Mouse (Mus musculus) layer of hippocampus, adult 2 months (tissue): ENCODE data around the gene Slc38a6. TPM values are rescaled to one million over a fixed set of nuclear protein-coding genes. Genes with fewer than 3 reads are reported as not detected.

Experiments used
- DNase-seq, 2 experiments: peaks; one replicate each; pipeline ENCODE4 v3.0.0; 2022; ENCODE audit warnings: low spot score in 2 of 2
- H3K27ac ChIP-seq: fragments of 200-600 bp; 2 replicates; pipeline ENCODE4 v1.8.1; 2022
- H3K4me3 ChIP-seq: fragments of 200-600 bp; 2 replicates; pipeline ENCODE4 v1.8.1; 2022; ENCODE audit warnings: mild to moderate bottlenecking
- CTCF ChIP-seq: fragments of 200-600 bp; conservative IDR thresholded peaks from 2 replicates; pipeline ENCODE4 v1.8.1; 2022; ENCODE audit warnings: antibody characterized with exemption, mild to moderate bottlenecking, moderate library complexity
- long read RNA-seq, 2 experiments: library from polyadenylated mRNA; stranded (forward); transcript quantifications; one replicate each; pipeline ENCODE4 v2.0.0; 2021; ENCODE audit warnings: borderline mapping rate in 2 of 2
- total RNA-seq, 2 experiments: library from RNA; stranded (reverse); gene quantifications; 2 replicates each; pipeline ENCODE4 v1.2.3; 2021

Gene Slc38a6
- total RNA-seq: 10 to 100 TPM; 14.2 to 18.2 TPM
- long read RNA-seq, experiment 1, partial matches to known transcripts: 0 of 1 reads
- long read RNA-seq, experiment 1, other reads (novel, unspliced or antisense): 1 of 1 reads
- long read RNA-seq, experiment 2, partial matches to known transcripts: 0 of 1 reads
- long read RNA-seq, experiment 2, other reads (novel, unspliced or antisense): 1 of 1 reads

DNA sequence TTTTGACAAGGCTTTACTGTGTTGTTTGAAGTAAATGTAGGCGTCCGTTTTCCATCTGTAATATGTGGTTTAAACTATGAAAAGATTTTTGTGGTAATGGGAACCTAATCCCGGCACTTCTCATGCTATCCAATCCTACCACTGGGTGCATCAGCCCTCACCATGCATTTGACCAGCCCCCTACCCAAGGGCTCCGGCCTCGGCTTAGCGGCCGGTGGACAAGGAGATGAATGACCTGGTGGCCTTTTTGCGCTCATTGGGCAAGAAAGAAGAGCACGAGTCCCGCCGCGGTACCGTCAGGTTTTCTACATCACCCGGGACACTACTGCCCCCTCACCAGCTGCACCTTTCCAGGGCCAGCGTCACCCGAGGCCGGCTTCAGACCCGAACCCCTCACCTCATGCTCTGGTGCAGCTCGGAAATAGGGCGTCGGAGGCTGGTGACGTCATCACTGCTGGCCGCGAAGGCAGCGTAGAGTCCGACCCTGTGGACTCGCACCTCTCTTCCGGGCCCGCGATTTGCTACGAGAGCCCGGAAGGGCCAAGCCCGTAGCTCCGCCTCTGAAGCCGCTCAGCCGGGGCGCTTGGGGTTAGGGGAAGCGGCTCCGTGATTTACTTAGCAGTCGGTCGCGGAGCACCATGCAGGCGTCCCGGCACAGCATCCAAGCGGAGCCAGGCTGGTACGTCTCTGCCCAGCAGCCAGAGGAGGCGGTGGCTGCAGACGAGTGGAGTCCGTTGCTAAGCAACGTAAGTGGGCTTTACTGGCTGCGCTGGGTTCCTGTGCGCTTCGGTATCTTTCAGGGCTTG lies at the start of gene Slc38a6, which contains the start of gene Trmt5:
Slc38a6 (plus strand) TSS at position 493 of the 806 bp plus-strand sequence.
Trmt5 (minus strand) TSS at position 424 of the 806 bp plus-strand sequence.
- peak; percentile 86 to 92 for DNase-seq
- TF ChIP-seq CTCF: no peak
- Histone ChIP-seq H3K4me3 (peak within 1 kb of the TSS; percentile 98), H3K27ac (peak within 1 kb of the TSS; percentile 95)

GRCm38 (mm10) chr12:73241960-73242359 lies 44.6 kb upstream of the Slc38a6 start:
- H3K4me3 ChIP-seq: no peak overlapping the region
- no peak for TF ChIP-seq CTCF
- DNase-seq: peak in 1 of 2 experiments; percentile 62
- H3K27ac ChIP-seq: peak overlapping the region; percentile 33; the same call in 1 of the 2 replicates

DNA sequence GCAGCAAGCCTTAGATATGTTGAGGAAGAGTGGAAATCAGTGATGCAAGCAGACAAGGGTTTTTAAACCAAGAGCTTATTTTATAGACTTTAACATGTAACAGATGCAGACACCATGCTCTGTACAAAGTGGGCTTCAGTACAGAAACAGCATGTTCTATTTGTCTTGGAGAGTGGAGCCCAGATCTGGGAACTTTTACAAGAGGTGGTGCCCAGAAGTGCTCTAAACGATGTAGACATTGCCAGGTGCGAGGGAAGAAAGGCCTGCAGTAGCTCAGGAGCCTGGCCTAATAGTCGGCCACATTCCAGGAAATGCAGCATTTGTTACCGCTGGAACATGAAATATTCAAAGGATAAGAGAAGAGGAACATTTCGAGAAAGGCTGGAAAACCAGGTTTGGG lies 40.9 kb upstream of the Slc38a6 start:
- DNase-seq: no peak
- H3K4me3 ChIP-seq: no peak overlapping the region
- peak overlapping the region; percentile 24; the same call in 1 of the 2 replicates for H3K27ac ChIP-seq
- TF ChIP-seq CTCF: no peak

DNA sequence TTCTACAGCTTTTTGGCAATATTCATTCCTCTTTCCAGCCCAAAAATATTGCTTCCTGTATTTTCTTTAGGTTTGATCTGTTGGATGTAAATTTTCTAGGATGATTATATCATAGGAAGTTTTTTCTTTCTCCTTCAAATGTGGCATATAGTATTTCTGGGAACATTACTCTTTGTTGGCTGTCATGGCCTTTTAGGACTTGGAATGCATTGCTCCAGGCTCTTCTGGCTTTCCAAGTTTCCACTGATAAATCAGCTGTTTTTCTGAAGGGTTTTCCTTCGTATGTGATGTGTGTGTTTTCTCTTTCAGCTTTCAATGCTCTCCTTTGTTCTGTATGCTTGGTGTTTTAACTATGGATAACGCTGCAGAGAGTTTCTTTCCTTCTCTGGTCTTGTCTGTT lies 31.6 kb upstream of the Slc38a6 start:
- Histone ChIP-seq H3K4me3 (no peak overlapping the region), H3K27ac (no peak overlapping the region)
- TF ChIP-seq CTCF: no peak
- no peak for DNase-seq

DNA sequence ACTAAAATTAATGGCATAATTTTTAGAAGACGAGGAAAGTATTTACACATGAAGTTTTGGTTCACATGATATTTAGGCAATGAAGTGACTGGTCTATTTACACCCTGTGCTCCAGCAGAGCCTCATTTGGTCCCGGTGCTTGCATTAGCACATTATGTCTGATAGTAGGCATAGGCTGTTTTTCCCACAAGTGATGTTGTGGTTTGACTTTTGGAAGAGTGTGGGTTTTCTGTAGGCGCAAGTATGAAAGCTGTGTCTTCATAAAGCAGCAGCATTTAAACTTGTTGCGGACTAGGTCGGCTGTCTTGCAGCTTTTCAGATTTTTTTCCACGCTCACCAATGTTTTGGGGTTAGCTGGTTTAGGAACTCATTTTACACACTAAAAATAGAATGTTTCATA lies 27.3 kb upstream of the Slc38a6 start:
- H3K4me3 ChIP-seq: no peak overlapping the region
- no peak for DNase-seq
- no peak overlapping the region for H3K27ac ChIP-seq
- TF ChIP-seq CTCF: no peak

DNA sequence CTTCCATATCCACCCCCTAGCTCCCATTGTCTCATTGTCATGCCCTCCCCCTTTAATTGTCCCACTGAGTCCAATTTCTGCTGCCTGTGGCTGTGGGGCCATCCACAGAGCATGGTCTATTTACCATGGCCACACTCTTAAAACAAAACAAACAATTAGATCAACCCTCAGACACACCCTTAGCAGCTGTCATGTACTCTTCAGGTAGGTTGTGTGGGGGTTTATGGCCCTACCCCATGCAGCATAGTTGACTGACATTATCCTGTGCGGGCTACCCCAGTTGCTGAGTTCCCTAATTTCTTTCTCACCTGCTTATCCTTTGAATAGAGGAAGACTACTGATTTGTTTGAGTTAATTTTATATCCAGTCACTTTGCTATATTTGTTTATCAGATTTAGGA lies 26.2 kb upstream of the Slc38a6 start:
- no peak for TF ChIP-seq CTCF
- DNase-seq: no peak
- no peak overlapping the region for H3K27ac ChIP-seq
- no peak overlapping the region for H3K4me3 ChIP-seq

DNA sequence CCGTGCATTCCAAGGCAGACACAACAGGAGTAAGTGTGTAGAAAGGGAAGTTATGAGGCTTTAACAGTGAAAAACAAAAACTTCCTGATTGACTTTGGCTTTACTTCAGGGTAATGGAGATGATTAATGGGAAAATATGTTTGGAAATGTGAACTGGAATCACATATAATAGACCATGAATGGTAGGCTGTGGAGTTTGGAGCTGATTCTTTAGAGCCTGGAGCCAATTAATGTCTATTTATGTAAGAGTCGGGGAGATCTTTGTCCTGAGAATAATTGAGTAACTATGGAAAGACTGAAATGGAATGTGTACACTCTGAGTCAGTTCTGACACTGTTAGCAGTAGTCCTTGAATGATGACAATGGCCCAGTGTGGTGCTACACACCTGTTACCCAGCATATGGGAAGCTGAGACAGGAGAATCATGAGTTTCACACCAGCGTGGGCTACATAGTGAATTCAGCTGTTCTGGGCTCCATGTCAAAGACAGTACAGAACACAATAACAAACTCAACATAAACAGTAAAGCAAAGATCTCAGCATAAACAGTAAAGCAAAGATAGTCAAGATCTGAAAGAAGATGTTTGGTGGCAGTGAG lies 21.1 kb upstream of the Slc38a6 start:
- no peak overlapping the region for H3K4me3 ChIP-seq
- no peak for DNase-seq
- H3K27ac ChIP-seq: no peak overlapping the region
- no peak for TF ChIP-seq CTCF

GRCm38 (mm10) chr12:73266597-73266996 lies 20.0 kb upstream of the Slc38a6 start:
- H3K27ac ChIP-seq: no peak overlapping the region
- TF ChIP-seq CTCF: no peak

DNA sequence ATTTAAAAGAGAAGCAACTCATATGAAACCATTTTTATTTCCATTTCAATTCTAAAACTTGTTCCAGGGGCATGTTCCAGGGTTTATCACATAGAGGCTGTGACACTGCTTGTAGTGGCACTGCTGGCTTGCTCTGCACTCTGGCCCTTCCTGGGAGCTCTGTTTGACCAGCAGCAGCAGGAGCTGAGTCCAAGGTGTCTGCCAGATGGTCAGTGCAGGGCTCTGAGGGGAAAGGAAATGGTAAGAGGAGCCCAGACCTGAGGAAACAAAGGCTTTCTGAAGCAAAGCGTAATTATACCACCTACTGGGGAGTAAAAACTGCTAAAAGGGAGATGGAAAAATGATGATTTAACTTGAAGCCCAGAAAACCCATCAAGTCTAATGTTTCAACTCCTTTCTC lies 18.1 kb upstream of the Slc38a6 start:
- Histone ChIP-seq H3K4me3 (no peak overlapping the region), H3K27ac (no peak overlapping the region)
- no peak for DNase-seq
- no peak for TF ChIP-seq CTCF

More at GRCm38 (mm10) chr12:73266597-73266996, 20.0 kb upstream of the Slc38a6 start:
- no peak for DNase-seq
- H3K4me3 ChIP-seq: no peak overlapping the region

DNA sequence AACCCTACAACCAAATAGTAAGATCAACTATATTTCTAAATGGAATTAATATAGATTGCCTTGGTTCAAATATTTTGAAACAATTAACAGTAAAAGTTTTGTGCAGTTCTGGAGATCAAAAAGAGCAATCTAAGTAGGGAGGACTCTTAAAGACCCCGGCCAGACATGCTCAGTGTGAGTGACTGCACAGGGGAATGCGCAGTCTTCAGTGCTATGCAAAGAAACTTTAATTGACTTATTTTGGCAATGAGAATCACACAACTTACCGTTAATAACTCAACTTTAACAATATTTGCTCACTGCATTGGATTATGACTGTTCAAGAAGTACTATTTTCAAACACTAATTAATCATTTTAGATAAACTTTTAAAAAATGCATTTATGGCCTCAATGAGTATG lies 17.0 kb upstream of the Slc38a6 start:
- no peak for TF ChIP-seq CTCF

DNA sequence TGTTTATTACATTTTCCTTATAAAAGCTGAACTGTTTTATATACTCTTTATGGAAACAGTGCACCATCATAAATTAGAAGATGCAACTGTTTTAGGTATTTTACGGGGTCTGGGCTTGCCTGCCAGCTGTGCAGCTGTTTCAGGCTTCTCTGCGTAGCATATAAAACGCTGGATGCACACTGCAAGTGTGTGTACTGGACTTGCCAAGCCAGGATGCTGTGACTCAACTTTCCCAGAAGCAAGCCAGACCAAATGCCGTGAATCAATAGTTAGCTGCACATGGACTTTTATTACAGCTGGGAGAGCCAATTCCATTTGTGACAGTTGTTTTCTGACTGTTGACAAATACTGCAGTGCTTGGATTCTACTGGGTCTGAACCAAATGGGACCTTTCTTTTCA lies 16.6 kb upstream of the Slc38a6 start:
- Histone ChIP-seq H3K27ac (no peak overlapping the region), H3K4me3 (no peak overlapping the region)
- TF ChIP-seq CTCF: no peak
- DNase-seq: no peak

More for the DNA sequence above, 17.0 kb upstream of the Slc38a6 start:
- DNase-seq: no peak
- H3K4me3 ChIP-seq: no peak overlapping the region
- no peak overlapping the region for H3K27ac ChIP-seq

GRCm38 (mm10) chr12:73274921-73275320 lies 11.7 kb upstream of the Slc38a6 start:
- no peak for DNase-seq
- no peak for TF ChIP-seq CTCF
- Histone ChIP-seq H3K4me3 (no peak overlapping the region), H3K27ac (no peak overlapping the region)

DNA sequence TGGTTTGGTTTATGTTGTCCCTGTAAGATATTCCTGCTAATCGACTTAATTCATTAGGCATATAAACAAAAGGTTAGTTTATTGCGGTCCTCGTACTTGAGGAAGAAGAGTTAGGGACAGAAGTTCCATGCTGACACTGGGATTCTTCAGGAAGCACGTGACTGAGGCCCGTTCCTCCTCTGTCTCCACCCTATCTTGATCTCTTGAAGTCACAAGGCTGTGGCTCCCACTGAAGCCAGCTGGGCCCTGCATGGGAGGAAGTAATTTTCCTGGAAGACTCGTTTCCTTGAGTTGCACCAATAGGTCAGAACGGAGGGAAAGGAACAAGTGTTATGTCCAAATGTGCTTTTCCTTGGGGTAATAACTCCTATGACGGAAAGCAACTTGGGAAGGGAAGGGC lies 1.0 kb downstream of the Slc38a6 start:
- no peak for DNase-seq
- peak overlapping the region; percentile 98 for H3K4me3 ChIP-seq
- TF ChIP-seq CTCF: no peak
- peak overlapping the region; percentile 95 for H3K27ac ChIP-seq
